Mouse (Mus musculus) CH12.LX (cell line): ENCODE results near the gene Amn1. TPM values are rescaled to one million over a fixed set of nuclear protein-coding genes. Genes with fewer than 3 reads are reported as not detected.
A peak's percentile ranks its signal among the peaks of the same experiment; 100 is the strongest.

ENCODE experiments used
- DNase-seq: peaks from one replicate; pipeline ENCODE4 v3.0.0-alpha.2; 2013; ENCODE audit errors: extremely low read depth
- H3K27ac ChIP-seq: 2 replicates; pipeline ENCODE4 v1.5.1; 2012; ENCODE audit warnings: low read depth, mild to moderate bottlenecking, control low read depth, moderate library complexity; ENCODE audit not compliant: insufficient read depth
- H3K27me3 ChIP-seq: replicated peaks from 2 replicates; pipeline ENCODE3; 2012; ENCODE audit warnings: inconsistent platforms
- H3K36me3 ChIP-seq, 2 experiments: replicated peaks in 1 of 2; 2 replicates each; pipeline versions ENCODE3 to v1.6.1; 2012; ENCODE audit warnings: inconsistent platforms in 1 of 2, low read length in 1 of 2, mild to moderate bottlenecking in 1 of 2, mixed read lengths in 1 of 2, moderate library complexity in 1 of 2; ENCODE audit not compliant: control insufficient read depth in 1 of 2, insufficient read depth in 1 of 2
- H3K4me1 ChIP-seq, 2 experiments: 2 replicates each; pipeline ENCODE4 v1.6.1; 2012; ENCODE audit warnings: inconsistent platforms in 1 of 2, moderate library complexity in 1 of 2; ENCODE audit not compliant: insufficient read depth in 2 of 2, control insufficient read depth in 1 of 2
- H3K4me2 ChIP-seq: 2 replicates; pipeline ENCODE4 v1.6.1; 2012; ENCODE audit warnings: low read depth, mild to moderate bottlenecking, control low read depth; ENCODE audit not compliant: poor library complexity, insufficient read depth, severe bottlenecking
- H3K4me3 ChIP-seq, 3 experiments: fragments of 150-350 bp in 1 of 3; sonication (generic) in 1 of 3; replicated peaks in 1 of 3; 2 replicates each; pipeline versions ENCODE3 to v1.5.1; 2011 to 2012; ENCODE audit warnings: low read depth in 2 of 3, low read length in 2 of 3, mild to moderate bottlenecking in 2 of 3, moderate library complexity in 2 of 3, control low read depth in 1 of 3, improper control_type of control experiment in 1 of 3, inconsistent platforms in 1 of 3, mixed read lengths in 1 of 3; ENCODE audit not compliant: poor library complexity in 1 of 3
- H3K79me2 ChIP-seq: replicated peaks from 2 replicates; pipeline ENCODE4 v1.6.1; 2012; ENCODE audit warnings: mild to moderate bottlenecking, moderate library complexity; ENCODE audit not compliant: control insufficient read depth, poor library complexity, insufficient read depth, severe bottlenecking; ENCODE audit errors: extremely low read depth
- H3K9ac ChIP-seq: 2 replicates; pipeline ENCODE4 v1.6.1; 2012; ENCODE audit warnings: low read depth, mild to moderate bottlenecking, control low read depth, moderate library complexity; ENCODE audit not compliant: insufficient read depth
- H3K9me3 ChIP-seq: replicated peaks from 2 replicates; pipeline ENCODE3; 2012; ENCODE audit warnings: low read length, inconsistent platforms, mixed read lengths
- CHD1 ChIP-seq: IDR thresholded peaks from 2 replicates; pipeline ENCODE4 v1.6.1; 2012; ENCODE audit warnings: low read depth, low read length, improper control_type of control experiment, inconsistent platforms
- E2F4 ChIP-seq: IDR thresholded peaks from 2 replicates; pipeline ENCODE4 v1.6.1; 2011; ENCODE audit warnings: low read depth, low read length, improper control_type of control experiment; ENCODE audit not compliant: insufficient replicate concordance
- ELF1 ChIP-seq: IDR thresholded peaks from 2 replicates; pipeline ENCODE4 v1.6.1; 2014; ENCODE audit warnings: low read depth, mild to moderate bottlenecking, inconsistent platforms, low read length, improper control_type of control experiment
- EP300 ChIP-seq: IDR thresholded peaks from 2 replicates; pipeline ENCODE4 v1.6.1; 2011; ENCODE audit warnings: low read length, improper control_type of control experiment
- GABPA ChIP-seq: IDR thresholded peaks from 2 replicates; pipeline ENCODE4 v1.6.1; 2012; ENCODE audit warnings: low read depth, low read length, improper control_type of control experiment, inconsistent platforms; ENCODE audit not compliant: insufficient replicate concordance
- JUND ChIP-seq: conservative IDR thresholded peaks from 2 replicates; pipeline ENCODE4 v1.6.1; 2011; ENCODE audit warnings: low read depth, low read length, improper control_type of control experiment
- KAT2A ChIP-seq: IDR thresholded peaks from 2 replicates; pipeline ENCODE4 v1.6.1; 2012; ENCODE audit warnings: low read length, improper control_type of control experiment, inconsistent platforms; ENCODE audit not compliant: insufficient replicate concordance
- MAX ChIP-seq: IDR thresholded peaks from 2 replicates; pipeline ENCODE4 v1.6.1; 2011; ENCODE audit warnings: low read length, improper control_type of control experiment
- MEF2A ChIP-seq: IDR thresholded peaks from 2 replicates; pipeline ENCODE4 v1.6.1; 2014; ENCODE audit warnings: low read depth, mild to moderate bottlenecking, inconsistent platforms, low read length, improper control_type of control experiment, borderline replicate concordance
- NRF1 ChIP-seq: IDR thresholded peaks from 2 replicates; pipeline ENCODE4 v1.6.1; 2014; ENCODE audit warnings: low read depth, mild to moderate bottlenecking, inconsistent platforms, low read length, improper control_type of control experiment, moderate library complexity
- RAD21 ChIP-seq: IDR thresholded peaks from 2 replicates; pipeline ENCODE4 v1.6.1; 2011; ENCODE audit warnings: low read depth, mild to moderate bottlenecking, low read length, improper control_type of control experiment, moderate library complexity
- TBP ChIP-seq: conservative IDR thresholded peaks from 2 replicates; pipeline ENCODE4 v1.6.1; 2011; ENCODE audit warnings: low read depth, low read length, improper control_type of control experiment
- TCF12 ChIP-seq: IDR thresholded peaks from 2 replicates; pipeline ENCODE4 v1.6.1; 2014; ENCODE audit warnings: low read depth, mild to moderate bottlenecking, inconsistent platforms, low read length, improper control_type of control experiment
- UBTF ChIP-seq: IDR thresholded peaks from 2 replicates; pipeline ENCODE4 v1.6.1; 2012; ENCODE audit warnings: low read depth, mild to moderate bottlenecking, inconsistent platforms, low read length, improper control_type of control experiment, moderate library complexity
- USF1 ChIP-seq: IDR thresholded peaks from 2 replicates; pipeline ENCODE4 v1.6.1; 2014; ENCODE audit warnings: low read depth, mild to moderate bottlenecking, inconsistent platforms, low read length, improper control_type of control experiment
- USF2 ChIP-seq: conservative IDR thresholded peaks from 2 replicates; pipeline ENCODE4 v1.6.1; 2011; ENCODE audit warnings: low read depth, low read length, improper control_type of control experiment
- ZNF384 ChIP-seq: IDR thresholded peaks from 2 replicates; pipeline ENCODE4 v1.6.1; 2012; ENCODE audit warnings: low read depth, low read length, improper control_type of control experiment, inconsistent platforms
- dilution Hi-C: fragments of 300-500 bp; cut with MboI; formaldehyde crosslinking; loops from 2 replicates; pipeline ENCODE4 v1.14.3; 2020; ENCODE audit warnings: low sequenced_read_pairs; ENCODE audit not compliant: extremely low pct_unique_long_range_greater_than_20kb, extremely low pct_ligation_motif_present
- in situ Hi-C: fragments of 300-500 bp; cut with MboI; formaldehyde crosslinking; loops from 3 replicates; pipeline ENCODE4 v1.14.3; 2019; ENCODE audit warnings: low sequenced_read_pairs, low pct_ligation_motif_present, low pct_unique_long_range_greater_than_20kb, mixed read lengths
- polyA plus RNA-seq: library from polyadenylated mRNA; unstranded; fragments of >175 nt; gene quantifications from 2 replicates; pipeline ENCODE4 v1.2.1, GENCODE M21; 2012; ENCODE audit warnings: low read depth; ENCODE audit not compliant: insufficient read length
- total RNA-seq, 2 experiments: library from RNA; depleted of rRNA; stranded (reverse); fragments of 300-350 nt in 1 of 2; fragments of >200 nt in 1 of 2; gene quantifications; 2 replicates each; pipeline ENCODE4 v1.2.3; 2012 to 2014

The Amn1 gene
- total and polyA plus RNA-seq, 3 experiments, result 3.2 to 8.9 (median 6.3) TPM

- TF ChIP-seq ZNF384 (peak; percentile 72), ELF1 (peak; percentile 65; the same call in 1 of the 2 replicates), USF1 (no peak), MAX (no peak; the same call in none of the 2 replicates), JUND (no peak), USF2 (no peak), UBTF (no peak), NRF1 (no peak), GABPA (no peak), CHD1 (peak; percentile 43; the same call in 1 of the 2 replicates)
Measured at GRCm38 (mm10) chr6:149141393-149142173, 46.9 kb downstream of the Amn1 start (continued).

GRCm38 (mm10) chr6:149139471-149139870, 49.0 kb downstream of the Amn1 start, which contains the start of gene Etfbkmt:
Etfbkmt (plus strand) TSS chr6:149139849.
- H3K4me1 ChIP-seq, result peaks cover 10 to 25% of the 10 kb centered on the region in 2 experiments; a peak in 3 of 4 replicates
- no peak within 1 kb of the TSS for H3K27ac ChIP-seq
- H3K4me2 ChIP-seq, result peak within 1 kb of the TSS; percentile 75; the same call in 1 of the 2 replicates
- no peak for DNase-seq
- in situ Hi-C loops, result no loop called here
- TF ChIP-seq CHD1 (no peak), TBP (no peak), RAD21 (no peak), TCF12 (no peak), E2F4 (no peak), KAT2A (no peak), MEF2A (no peak), EP300 (no peak), GABPA (no peak)
- H3K27me3 ChIP-seq, result no peaks in the 10 kb centered on the region
- dilution Hi-C loops, result no loop called here
- 0 out of 2 replicates have a peak, but pooled peaks cover 1% of the 10 kb centered on the region for H3K79me2 ChIP-seq
- no peak within 1 kb of the TSS for H3K4me3 ChIP-seq
- H3K9me3 ChIP-seq, result peaks cover 2% of the 10 kb centered on the region
- H3K9ac ChIP-seq, result no peak within 1 kb of the TSS
- H3K36me3 ChIP-seq, result peaks cover 0 to 14% of the 10 kb centered on the region in 2 experiments
